Mouse (Mus musculus) gastrocnemius, adult 8-10 months (tissue): ENCODE measurements around the gene Nup133. TPM values are rescaled to one million over a fixed set of nuclear protein-coding genes. Genes with fewer than 3 reads are reported as not detected.

Experiments
- DNase-seq, 2 experiments: peaks; one replicate each; pipeline ENCODE4 v3.0.0; 2022; ENCODE audit warnings: low spot score in 2 of 2
- total RNA-seq, 4 experiments: library from RNA; stranded (reverse); gene quantifications; 2 replicates each; pipeline ENCODE4 v1.2.4; 2022

Nup133 gene
- total RNA-seq, 4 experiments from 2014 or later, result 8.2 to 13.3 (median 11.2) TPM

DNA sequence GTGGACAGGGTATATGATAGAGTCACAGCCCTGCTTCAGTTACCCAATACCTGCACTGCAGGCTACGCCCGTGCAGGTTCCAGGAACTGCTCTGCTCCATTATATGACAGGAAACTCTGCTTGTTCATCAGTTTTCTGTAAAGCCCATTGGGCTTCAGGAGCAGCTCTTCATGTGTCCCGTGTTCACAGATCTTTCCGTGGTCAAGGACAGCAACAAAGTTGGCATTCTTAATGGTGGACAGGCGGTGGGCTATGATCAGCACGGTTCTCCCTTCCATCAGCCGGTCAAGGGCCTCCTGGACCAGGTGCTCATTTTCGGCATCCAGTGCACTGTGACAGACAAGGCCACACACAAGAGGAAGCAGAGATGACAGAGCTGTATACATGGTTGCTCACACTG is 5.2 kb upstream of the Nup133 start:
- no peak for DNase-seq

DNA sequence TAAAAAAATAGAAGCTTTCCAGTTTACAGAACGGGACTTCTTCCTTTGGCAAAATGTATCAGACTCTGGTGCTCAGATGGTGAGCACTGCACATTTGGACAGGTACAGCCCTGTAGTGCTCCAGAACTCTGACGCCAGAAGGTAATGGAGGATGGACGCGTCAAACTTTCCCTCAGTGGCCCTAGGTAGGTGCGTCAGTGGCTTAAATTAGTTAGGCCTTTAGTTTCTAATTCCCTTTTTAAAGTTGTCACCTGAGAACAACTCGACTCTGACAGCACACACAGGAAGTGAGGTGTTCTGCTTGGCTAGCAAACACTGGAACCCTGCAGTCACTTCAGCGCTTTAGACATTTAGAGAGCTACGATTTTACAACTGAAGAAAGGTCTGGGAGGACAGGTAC is 4.6 kb upstream of the Nup133 start:
- no peak for DNase-seq

DNA sequence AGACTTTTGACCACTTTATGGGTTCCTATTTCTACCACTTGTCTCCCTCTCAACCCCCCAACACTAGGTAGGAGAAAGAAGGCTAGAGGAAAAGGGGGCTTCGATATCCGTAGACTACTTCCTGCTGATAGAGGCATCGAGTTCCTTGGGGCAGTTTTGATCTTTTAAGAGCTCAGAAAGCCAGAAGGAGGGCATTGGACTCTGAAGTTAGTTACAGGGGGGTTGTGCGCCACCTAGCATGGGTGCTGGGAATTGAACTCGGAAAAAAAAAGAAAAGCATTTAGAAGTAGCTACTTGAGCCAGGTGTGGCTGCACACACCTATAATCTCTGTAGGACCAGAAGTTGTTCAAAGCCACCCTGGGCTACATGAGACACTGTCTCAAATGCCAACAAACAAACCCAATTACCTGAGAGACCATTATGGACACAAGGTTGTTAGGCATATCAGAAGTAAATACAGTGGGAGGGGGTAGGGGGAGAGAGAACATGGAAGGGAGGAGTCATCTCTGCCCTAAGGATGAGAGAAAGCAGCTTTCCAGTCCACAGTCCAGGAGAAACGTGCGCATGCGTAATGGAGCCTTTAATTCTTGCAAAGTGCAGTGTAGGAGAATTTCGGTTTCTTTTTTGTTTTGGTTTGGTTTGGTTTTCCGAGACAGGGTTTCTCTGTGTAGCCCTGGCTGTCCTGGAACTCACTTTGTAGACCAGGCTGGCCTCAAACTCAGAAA is 1.2 kb upstream of the Nup133 start:
- DNase-seq, result peak; percentile 12 to 19

DNA sequence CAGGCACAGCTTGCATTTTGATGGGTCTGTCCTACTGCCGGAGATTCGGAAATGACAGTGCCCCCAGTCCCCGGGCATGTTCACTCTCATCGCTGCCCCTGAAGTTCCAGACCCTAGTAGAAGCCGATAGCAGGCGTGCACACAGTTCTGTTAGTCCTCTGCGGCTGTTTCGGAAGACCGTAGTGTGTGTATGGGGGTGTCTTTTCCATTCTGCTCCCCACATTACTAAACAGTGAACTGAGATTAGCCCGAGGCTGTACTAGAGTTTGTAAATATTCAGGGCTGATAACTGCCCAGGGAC is 571 bp upstream of the Nup133 start:
- DNase-seq, result no peak

DNA sequence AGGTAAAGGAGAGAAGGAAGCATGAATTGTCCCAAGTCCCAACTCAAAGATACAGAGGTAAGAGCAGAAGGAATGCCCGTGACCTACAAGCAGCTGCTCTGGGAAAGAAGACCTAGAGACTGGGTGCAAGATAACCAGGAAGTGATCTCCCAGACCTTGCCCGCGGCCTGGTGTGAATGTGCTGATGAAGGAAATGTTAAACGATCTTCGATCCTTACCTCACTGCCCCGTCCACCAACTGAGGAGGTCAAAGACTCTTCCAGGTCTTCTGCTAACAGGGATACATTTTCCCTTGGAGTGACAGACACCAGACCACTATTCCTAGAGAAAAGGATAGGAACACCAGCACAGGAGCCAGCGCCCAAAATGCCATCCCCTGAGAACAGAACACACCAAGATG is 20.0 kb downstream of the Nup133 start:
- DNase-seq, result no peak

DNA sequence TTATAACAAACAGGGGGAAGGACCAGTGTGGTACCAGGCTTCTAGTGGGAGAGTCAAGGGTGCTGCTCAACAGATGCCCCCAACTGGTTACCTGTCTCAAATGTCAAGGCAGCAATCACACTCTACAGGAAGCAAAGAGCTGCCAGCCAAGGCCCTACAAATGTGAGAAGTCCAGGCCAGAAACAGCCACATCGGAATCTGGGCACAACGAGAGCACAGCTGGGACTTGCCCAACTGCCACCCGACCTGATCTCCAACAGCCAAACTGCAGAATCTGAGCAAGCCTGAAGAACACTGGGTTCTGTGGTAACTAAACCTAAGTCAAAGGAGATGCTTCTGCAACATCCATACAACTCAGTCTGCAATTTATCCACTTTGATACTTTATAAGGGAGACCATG is 23.4 kb downstream of the Nup133 start:
- peak; percentile 63 for DNase-seq

DNA sequence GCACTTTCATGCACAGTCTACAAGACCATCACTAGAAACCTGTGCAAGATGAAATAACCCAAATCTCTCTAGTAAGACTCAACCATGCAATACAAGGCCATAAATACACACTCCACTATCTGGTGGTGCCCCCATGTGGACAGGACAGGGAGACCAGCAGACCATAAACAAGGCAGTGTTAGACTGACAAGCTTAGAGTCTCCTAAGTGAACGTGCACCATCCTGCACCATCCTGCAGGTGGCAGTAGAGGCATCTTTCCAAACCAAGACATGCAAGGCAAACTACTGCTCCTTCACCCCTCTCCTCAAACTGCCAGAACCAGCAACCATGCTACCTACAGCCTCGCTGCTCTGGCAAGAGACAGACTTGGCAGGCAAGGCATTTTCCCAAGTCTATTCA is 24.3 kb downstream of the Nup133 start:
- DNase-seq, result peak; percentile 81 to 84

DNA sequence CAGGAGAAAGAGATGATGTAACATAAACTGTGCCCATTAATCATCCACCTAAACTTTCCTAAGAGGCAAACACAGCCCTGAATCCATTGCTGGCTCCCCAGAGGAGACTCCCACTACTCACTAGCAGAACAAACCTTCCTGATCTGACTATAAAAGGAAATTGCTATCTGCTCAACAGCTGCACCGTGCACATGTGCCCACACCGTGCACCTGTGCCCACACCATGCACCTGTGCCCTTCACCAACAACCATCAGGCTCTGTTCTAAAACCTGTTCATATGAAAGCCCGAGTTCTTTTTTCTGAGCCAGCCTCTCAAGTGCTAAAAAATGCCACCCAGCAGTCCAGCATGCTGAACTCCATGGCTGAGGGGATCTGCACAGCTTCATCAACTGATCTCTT is 34.4 kb downstream of the Nup133 start:
- no peak for DNase-seq

DNA sequence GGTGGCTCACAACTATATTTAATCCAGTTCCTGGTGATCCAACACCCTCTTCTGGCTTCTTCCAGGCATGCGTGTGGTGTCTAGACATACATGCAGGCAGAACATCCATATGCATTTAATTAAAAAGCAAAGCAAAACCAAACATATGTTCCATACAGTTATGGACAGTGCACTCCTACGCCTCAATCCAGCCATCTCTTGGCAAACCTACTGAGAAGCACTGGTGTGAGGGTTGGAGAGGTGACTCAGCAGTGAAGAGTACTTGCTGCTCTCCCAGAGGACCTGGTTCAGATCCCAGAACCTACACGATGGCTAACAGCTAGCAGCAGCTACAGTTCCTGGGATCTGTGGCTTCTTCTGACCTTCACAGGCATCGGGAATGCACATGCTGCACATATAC is 36.8 kb downstream of the Nup133 start:
- DNase-seq, result no peak

DNA sequence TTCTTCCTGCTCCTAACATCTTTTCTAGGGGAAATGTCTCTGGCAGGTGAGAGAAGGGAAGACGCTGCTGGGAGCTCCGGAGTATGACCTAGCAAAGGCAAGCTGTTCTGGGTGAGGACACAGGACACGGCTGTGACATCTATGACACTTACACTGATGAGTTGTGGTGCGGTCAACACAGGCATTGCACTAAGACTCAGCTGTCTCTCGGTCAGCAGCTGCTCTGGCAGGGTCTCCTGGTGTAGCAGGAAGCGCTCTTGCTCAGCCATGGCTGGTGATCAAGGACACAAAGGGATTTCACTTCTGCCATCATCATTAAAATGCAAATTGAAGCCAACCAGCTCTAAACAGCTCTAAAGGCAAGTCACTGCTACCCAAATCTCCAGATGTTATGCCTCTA is 41.5 kb downstream of the Nup133 start:
- DNase-seq, result no peak

DNA sequence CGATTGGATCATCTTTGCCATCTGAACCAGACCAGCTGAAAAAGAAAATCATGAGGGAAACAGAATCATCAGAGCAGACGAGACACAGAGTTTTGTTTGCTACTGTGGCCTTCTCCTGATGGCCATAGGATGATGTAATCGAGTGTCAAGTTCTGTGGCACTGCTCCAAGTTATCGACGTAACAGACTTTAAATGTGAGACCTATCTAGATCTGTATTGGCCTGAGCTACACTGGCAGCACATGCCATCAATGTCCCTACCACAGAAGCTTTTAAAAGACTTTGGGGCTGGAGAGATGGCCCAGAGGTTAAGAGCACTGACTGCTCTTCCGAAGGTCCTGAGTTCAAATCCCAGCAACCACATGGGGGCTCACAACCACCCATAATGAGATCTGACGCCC is 46.4 kb downstream of the Nup133 start:
- no peak for DNase-seq

DNA sequence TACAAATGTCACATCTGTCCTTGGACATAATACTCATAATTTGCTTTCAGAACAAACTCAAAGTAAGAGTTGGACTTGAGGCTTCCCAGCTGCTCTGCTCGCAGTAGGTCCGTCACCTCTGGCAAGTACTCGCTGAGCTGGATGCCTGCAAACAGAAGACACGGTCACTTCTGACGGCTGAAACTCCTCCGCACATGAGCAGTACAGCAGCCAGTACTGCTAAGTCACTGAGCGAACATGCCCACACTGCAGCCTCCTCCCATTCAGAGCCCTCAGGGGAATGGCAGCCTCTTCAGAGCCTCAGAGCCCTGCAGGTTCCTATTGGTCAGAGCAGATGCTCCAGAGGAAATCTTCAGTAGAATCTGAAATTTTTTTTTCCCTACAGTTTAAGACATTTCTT is 49.7 kb downstream of the Nup133 start:
- no peak for DNase-seq

DNA sequence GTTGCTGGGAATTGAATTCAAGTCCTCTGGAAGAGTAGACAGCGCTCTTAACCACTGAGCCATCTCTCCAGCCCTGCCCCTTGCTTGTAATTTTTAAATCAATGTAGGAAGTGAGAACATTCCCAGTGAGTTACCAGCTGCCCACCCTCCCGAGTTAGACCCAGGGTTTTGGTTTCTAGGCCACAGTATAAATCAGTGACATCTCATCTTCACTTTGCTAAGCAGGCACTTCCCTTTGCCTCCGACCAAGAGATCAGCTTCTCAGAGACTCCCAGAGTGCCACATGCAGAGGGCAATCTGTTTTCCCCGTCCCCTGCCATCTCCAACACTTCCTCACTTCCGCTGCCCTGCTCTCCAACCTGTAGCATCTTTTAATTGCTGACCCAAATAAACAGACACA is 50.5 kb downstream of the Nup133 start:
- no peak for DNase-seq

DNA sequence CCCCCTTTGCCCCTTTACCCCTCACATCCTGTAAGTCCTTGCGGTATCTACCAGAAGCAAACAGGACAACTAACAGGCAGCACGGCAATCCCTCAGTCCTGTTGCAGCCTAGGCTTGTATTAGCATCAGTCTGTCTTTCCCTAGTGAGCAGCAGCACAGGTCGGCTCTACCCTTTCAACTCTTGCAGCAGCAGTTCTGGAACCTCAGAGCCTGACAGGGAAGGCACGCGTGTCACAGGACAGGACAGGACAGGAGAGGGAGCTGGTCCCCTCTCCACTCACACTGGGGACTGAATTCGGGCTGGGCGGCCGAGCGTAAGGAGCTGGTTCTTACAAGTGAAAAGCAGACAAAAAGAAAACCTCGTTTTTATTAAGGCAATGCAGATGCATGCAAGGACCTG is 52.3 kb downstream of the Nup133 start:
- DNase-seq, result no peak

DNA sequence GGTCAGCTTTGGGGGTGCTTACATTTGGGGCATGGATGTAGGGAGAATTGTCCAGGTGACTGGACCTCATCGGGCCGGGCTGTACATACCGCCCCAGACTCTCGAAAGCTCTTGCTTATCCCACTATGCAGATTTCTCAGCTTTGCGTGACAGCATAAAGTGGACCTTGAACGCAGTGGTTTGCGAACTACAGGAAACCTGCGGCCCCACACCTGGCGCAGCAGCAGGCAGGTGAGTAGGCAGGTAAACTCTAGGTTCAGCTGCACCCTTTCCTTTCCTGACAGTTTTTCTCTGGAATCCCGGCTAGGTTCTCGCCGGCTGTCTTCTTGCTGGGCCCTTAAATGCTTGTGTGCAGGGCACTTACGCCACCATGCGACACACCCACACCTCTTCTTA is 52.7 kb downstream of the Nup133 start:
- DNase-seq, result no peak

DNA sequence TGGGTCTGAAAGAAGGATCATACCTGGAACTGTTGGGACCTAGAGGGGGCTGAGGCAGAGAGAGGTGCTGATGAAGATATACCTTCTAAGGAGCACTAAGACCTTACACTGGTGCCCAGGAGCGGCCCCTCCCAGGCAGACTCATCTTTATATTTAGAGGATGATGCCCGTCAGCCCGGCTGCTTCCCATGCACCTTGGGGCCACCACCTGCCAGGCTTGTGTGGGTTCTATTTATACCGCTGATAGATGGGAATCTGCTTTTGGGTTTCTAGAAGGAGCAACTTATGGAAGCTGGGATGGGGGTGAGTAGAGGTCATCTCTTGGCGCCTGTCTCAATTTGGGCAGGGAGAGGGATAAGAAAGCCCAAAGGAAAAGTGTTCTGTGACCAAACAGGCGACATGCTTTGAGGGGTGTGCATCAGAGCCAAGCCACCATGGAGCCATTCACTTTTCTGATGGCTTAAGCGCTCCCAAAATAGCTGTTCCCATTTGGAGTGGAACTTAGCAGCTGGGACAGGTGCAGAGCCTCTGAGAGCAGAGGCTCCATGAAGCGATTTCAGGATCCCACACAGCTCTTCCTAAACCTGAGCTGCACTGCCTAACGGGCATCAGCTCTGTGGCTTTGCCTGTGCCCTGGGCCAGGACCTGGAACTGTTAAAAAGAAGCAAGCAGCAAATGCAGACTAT is 53.2 kb downstream of the Nup133 start:
- DNase-seq, result peak; percentile 64 to 80

DNA sequence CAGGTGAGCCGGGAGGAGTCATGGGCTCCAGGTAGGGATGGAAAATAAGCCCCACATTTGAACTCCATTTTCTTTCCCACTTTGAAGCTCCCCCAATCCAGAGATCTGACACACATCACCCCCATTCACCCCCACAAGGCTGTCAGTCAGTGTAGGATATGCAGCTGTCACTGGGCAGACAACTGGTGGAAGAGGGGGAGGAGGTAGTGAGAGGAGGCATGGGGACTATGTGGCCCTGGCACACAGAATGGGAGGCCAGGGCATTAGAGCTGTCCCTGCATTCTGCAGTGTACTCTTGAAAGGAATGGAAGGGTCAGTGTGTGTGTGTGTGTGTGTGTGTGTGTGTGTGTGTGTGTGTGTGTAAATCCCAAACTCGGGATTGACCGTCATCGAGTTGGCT is 53.8 kb downstream of the Nup133 start:
- DNase-seq, result peak; percentile 49 to 66

DNA sequence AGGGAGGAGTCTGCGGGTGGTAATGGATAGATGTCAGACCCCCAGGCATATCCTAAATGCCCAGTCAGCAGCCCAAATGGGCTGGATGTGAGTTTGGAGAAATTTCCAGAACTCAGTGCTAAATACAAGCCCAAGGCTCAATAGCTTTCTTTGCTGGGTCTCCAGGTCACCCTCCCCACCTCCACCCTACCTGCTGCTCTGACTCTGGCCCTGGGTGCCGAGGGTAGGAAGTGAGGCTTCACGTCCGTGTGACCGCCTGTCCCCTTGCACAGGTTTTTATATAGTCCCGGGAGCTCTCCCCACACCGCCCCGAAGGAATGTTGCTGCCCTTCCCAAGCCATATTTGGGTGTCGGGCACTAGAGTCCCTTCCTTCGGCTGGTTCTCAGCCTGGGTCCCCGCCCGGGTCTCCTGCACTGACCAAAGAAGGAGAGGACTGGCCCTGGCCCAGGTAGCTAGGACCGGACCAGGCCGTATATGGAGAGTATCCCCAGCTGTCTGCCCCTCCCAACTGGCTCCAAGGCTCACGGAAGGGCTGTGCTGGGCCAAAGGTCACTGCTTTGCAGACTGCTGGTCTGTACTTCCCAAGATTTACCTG is 54.5 kb downstream of the Nup133 start, which contains the start of gene Acta1:
Acta1 (minus strand) TSS at position 250 of the 596 bp plus-strand sequence.
- DNase-seq, result peak; percentile 86 to 94

DNA sequence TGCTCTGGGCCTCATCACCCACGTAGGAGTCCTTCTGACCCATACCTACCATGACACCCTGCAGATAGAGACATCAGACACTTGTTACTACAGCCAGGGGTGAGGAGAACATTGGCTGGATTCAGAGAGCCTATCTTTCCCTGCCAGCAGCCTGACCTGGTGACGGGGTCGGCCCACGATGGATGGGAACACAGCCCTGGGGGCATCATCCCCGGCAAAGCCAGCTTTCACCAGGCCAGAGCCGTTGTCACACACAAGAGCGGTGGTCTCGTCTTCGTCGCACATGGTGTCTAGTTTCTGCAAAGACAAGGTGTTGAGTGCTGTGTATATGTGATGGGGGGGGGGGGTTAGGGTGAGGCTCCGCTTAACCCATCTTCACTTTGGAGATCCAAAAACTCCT is 55.7 kb downstream of the Nup133 start:
- DNase-seq, result peak in 1 of 2 experiments; percentile 27

DNA sequence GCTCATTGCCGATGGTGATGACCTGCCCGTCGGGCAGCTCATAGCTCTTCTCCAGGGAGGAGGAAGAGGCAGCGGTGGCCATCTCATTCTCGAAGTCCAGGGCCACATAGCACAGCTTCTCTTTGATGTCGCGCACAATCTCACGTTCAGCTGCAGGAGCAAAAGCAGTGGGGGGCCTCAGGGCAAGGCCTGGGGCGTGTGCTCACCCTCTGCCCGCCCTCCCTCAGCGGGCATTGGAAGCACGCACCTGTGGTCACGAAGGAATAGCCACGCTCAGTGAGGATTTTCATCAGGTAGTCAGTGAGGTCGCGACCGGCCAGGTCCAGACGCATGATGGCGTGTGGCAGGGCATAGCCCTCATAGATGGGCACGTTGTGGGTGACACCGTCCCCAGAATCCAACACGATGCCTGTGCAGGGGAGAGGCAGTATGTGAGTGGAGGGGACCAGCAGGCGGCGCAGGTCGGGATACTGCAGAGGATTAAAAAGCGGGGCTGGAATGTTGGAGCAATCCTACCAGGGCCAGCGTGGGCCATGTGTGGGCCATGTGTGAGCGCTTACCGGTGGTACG is 56.4 kb downstream of the Nup133 start:
- peak in 1 of 2 experiments; percentile 28 for DNase-seq

DNA sequence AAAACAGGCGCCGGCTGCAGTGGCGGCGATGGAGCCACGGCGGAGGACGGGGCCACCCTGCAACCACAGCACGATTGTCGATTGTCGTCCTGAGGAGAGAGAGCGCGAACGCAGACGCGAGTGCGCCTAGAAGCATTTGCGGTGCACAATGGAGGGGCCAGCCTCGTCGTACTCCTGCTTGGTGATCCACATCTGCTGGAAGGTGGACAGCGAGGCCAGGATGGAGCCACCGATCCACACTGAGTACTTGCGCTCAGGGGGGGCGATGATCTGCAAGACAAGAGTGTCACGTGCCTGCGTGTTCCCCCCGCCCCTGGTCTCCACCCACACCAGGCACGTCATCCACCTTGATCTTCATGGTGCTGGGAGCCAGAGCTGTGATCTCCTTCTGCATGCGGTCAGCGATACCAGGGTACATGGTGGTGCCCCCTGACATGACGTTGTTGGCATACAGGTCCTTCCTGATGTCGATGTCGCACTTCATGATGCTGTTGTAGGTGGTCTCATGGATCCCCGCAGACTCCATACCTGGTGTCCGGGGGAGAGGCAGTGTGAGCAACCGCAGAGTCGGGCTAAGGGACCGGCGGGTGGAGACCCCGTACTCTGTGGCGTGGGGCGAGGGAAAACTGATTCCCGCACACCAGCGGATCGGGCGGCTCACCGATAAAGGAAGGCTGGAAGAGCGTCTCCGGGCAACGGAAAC is 57.0 kb downstream of the Nup133 start:
- DNase-seq, result peak; percentile 41 to 49

DNA sequence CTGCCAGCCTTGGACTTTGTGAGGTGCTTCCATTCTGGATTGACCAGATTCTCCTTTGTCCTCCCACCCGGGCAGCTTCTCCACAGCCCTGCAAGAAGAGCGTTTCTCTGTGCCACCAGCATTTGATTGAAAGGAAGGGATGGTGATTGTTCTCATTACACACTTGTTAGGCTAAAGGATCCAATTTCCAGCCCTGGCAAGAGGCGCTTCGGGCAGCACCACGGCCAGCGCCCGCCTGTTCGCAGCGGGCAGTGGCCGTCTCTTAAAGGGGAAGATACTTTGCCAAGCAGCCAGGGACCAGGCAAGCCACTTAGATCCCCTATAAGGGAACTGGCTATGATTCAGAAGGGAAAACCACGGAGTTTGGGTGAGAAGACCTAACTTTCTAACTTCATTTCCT is 57.8 kb downstream of the Nup133 start:
- peak; percentile 50 to 73 for DNase-seq
